Mouse (Mus musculus): ENCODE results near the gene Sf3b4. TPM values are rescaled to one million over a fixed set of nuclear protein-coding genes. Genes with fewer than 3 reads are reported as not detected.
"Not testable (repeated sequence)": the region's sequence is repeated elsewhere in the genome, so short reads cannot be mapped to it uniquely, and the experiment has no call there.

The Sf3b4 gene
- total RNA-seq, 4 experiments from 2014 or later: 40.3 to 48.5 (median 43.0) TPM

- DNase-seq (ENCODE audit: low spot score in 2 of 2): no peak
Observed at GRCm38 (mm10) chr3:96173185-96173584, 1.1 kb downstream of the Sf3b4 start.

GRCm38 (mm10) chr3:96174042-96174441 is 1.9 kb downstream of the Sf3b4 start:
- not testable (repeated sequence) for DNase-seq (ENCODE audit: low spot score in 2 of 2)

GRCm38 (mm10) chr3:96175251-96175650 is 3.1 kb downstream of the Sf3b4 start:
- DNase-seq (ENCODE audit: low spot score in 2 of 2): no peak

- no peak for DNase-seq (ENCODE audit: low spot score in 2 of 2)
Observed at GRCm38 (mm10) chr3:96178427-96178826, 6.3 kb downstream of the Sf3b4 start.

GRCm38 (mm10) chr3:96178902-96179301 is 6.8 kb downstream of the Sf3b4 start:
- no peak for DNase-seq (ENCODE audit: low spot score in 2 of 2)

- no peak for DNase-seq (ENCODE audit: low spot score in 2 of 2)
Observed at GRCm38 (mm10) chr3:96179531-96179930, 7.4 kb downstream of the Sf3b4 start.

- DNase-seq (ENCODE audit: low spot score in 2 of 2): no peak
Observed at GRCm38 (mm10) chr3:96180727-96181477, 8.8 kb downstream of the Sf3b4 start, which contains the start of gene Sv2a. Gene Sv2a, plus strand, starts transcription at chr3:96181151.

- DNase-seq (ENCODE audit: low spot score in 2 of 2): no peak
Observed at GRCm38 (mm10) chr3:96181510-96182381, 9.6 kb downstream of the Sf3b4 start.

GRCm38 (mm10) chr3:96182382-96182776 is 10.2 kb downstream of the Sf3b4 start:
- no peak for DNase-seq (ENCODE audit: low spot score in 2 of 2)

GRCm38 (mm10) chr3:96192977-96193376 is 20.8 kb downstream of the Sf3b4 start:
- DNase-seq (ENCODE audit: low spot score in 2 of 2): no peak

GRCm38 (mm10) chr3:96194966-96195365 is 22.8 kb downstream of the Sf3b4 start:
- DNase-seq (ENCODE audit: low spot score in 2 of 2): no peak

- DNase-seq (ENCODE audit: low spot score in 2 of 2): no peak
Observed at GRCm38 (mm10) chr3:96195616-96196313, 23.6 kb downstream of the Sf3b4 start.

GRCm38 (mm10) chr3:96196437-96197128 is 24.5 kb downstream of the Sf3b4 start:
- DNase-seq (ENCODE audit: low spot score in 2 of 2): no peak

GRCm38 (mm10) chr3:96197129-96197749 is 25.1 kb downstream of the Sf3b4 start:
- peak; percentile 85 to 91 for DNase-seq (ENCODE audit: low spot score in 2 of 2)

- no peak for DNase-seq (ENCODE audit: low spot score in 2 of 2)
Observed at GRCm38 (mm10) chr3:96198181-96198580, 26.0 kb downstream of the Sf3b4 start.

- DNase-seq (ENCODE audit: low spot score in 2 of 2): not testable (repeated sequence)
Observed at GRCm38 (mm10) chr3:96198601-96199251, 26.6 kb downstream of the Sf3b4 start.

GRCm38 (mm10) chr3:96199731-96200130 is 27.6 kb downstream of the Sf3b4 start:
- DNase-seq (ENCODE audit: low spot score in 2 of 2): no peak

- DNase-seq (ENCODE audit: low spot score in 2 of 2): no peak
Observed at GRCm38 (mm10) chr3:96207819-96208218, 35.7 kb downstream of the Sf3b4 start.

- no peak for DNase-seq (ENCODE audit: low spot score in 2 of 2)
Observed at GRCm38 (mm10) chr3:96209242-96209641, 37.1 kb downstream of the Sf3b4 start.

- DNase-seq (ENCODE audit: low spot score in 2 of 2): no peak
Observed at GRCm38 (mm10) chr3:96219191-96219641, 47.1 kb downstream of the Sf3b4 start.
